Mouse (Mus musculus) spleen, adult 2 months (tissue): Measurements from ENCODE around the gene Gdf9.

Experiments used
- CTCF ChIP-seq: fragments of 200-500 bp; IDR thresholded peaks from 2 replicates; pipeline ENCODE4 v1.5.1; 2011; ENCODE audit warnings: mild to moderate bottlenecking, inconsistent platforms; ENCODE audit not compliant: insufficient read depth, insufficient read length, insufficient replicate concordance; ENCODE audit errors: extremely low read depth
- POLR2A ChIP-seq: fragments of 200-500 bp; IDR thresholded peaks from 2 replicates; pipeline ENCODE4 v1.6.1; 2011; ENCODE audit warnings: low read depth, low read length, inconsistent platforms

GRCm38 (mm10) chr11:53460192-53460591 is 29.4 kb downstream of the Gdf9 start:
- TF ChIP-seq CTCF (no peak), POLR2A (no peak)
